Mouse (Mus musculus): ENCODE measurements around the gene Tanc2.

Tanc2 gene

GRCm38 (mm10) chr11:105931380-105931779, 341.6 kb downstream of the Tanc2 start:
- no peak for DNase-seq

GRCm38 (mm10) chr11:105933746-105934145, 344.0 kb downstream of the Tanc2 start:
- DNase-seq, result no peak

GRCm38 (mm10) chr11:105934303-105934711, 344.5 kb downstream of the Tanc2 start:
- no peak for DNase-seq

GRCm38 (mm10) chr11:105934816-105935215, 345.0 kb downstream of the Tanc2 start:
- DNase-seq, result no peak

GRCm38 (mm10) chr11:105935496-105935895, 345.7 kb downstream of the Tanc2 start:
- no peak for DNase-seq

GRCm38 (mm10) chr11:105936200-105936599, 346.4 kb downstream of the Tanc2 start:
- DNase-seq, result peak; percentile 57

GRCm38 (mm10) chr11:105936974-105937373, 347.2 kb downstream of the Tanc2 start:
- DNase-seq, result no peak

- DNase-seq, result no peak
These were observed 349.0 kb downstream of the Tanc2 start for GRCm38 (mm10) chr11:105938771-105939170.

- DNase-seq, result no peak
These were observed 352.2 kb downstream of the Tanc2 start for GRCm38 (mm10) chr11:105941973-105942372.

GRCm38 (mm10) chr11:105943133-105944102, 353.6 kb downstream of the Tanc2 start:
- peak; percentile 58 for DNase-seq

GRCm38 (mm10) chr11:105944126-105944621, 354.4 kb downstream of the Tanc2 start:
- peak; percentile 87 for DNase-seq

- DNase-seq, result peak; percentile 64
These were observed 355.2 kb downstream of the Tanc2 start for GRCm38 (mm10) chr11:105944770-105945672.

GRCm38 (mm10) chr11:105946694-105947154, 356.9 kb downstream of the Tanc2 start:
- DNase-seq, result no peak

- no peak for DNase-seq
These were observed 358.5 kb downstream of the Tanc2 start for GRCm38 (mm10) chr11:105948255-105948654.

- no peak for DNase-seq
These were observed 360.7 kb downstream of the Tanc2 start for GRCm38 (mm10) chr11:105950519-105950918.

GRCm38 (mm10) chr11:105951601-105952044, 361.8 kb downstream of the Tanc2 start:
- peak; percentile 81 for DNase-seq

GRCm38 (mm10) chr11:105952111-105952510, 362.3 kb downstream of the Tanc2 start:
- DNase-seq, result peak; percentile 67

GRCm38 (mm10) chr11:105952911-105953386, 363.2 kb downstream of the Tanc2 start, which contains the start of gene Cyb561:
TSS of gene Cyb561 (minus strand) at chr11:105953336.
- no peak for DNase-seq

GRCm38 (mm10) chr11:105953402-105953801, 363.6 kb downstream of the Tanc2 start:
- DNase-seq, result no peak

GRCm38 (mm10) chr11:105955815-105956430, 366.1 kb downstream of the Tanc2 start:
- no peak for DNase-seq

GRCm38 (mm10) chr11:105957501-105957900, 367.7 kb downstream of the Tanc2 start:
- no peak for DNase-seq

GRCm38 (mm10) chr11:105958566-105958965, 368.8 kb downstream of the Tanc2 start:
- DNase-seq, result no peak
